Mouse (Mus musculus): ENCODE data around the gene Gtsf1. TPM values are rescaled to one million over a fixed set of nuclear protein-coding genes. Genes with fewer than 3 reads are reported as not detected.

Gene Gtsf1
- polyA plus RNA-seq, 1 experiment from 2014 or later, result not detected

DNA sequence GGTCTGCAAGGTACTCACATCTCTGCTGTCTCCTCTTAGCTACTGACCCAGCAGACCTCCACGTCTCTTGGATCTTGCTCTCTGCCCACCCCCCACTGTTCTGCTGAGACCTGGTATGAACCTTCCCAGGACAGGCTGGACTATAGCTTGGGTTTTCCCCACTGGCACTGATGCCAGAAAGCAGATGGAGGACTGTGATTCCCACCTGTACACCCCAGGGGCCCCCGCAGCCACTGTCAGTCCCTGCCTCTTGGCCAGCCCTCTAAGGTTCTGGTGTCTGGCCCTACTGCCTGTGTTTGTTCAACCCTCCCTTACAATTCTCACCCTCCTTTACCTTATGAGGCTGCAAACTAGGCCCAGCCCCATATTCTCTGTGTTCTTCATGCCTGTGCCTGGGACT lies 75.6 kb downstream of the Gtsf1 start:
- Histone ChIP-seq H3K4me2 (no peak overlapping the region), H3K9ac (no peak overlapping the region), H3K27me3 (no peaks in the 10 kb centered on the region), H3K36me3 (peaks cover 82% of the 10 kb centered on the region), H3K27ac (no peak overlapping the region), H3K4me3 (replicated peaks) (no peak overlapping the region), H3K4me1 (replicated peaks) (peaks cover 24% of the 10 kb centered on the region), H3K9me3 (replicated peaks) (no peaks in the 10 kb centered on the region)
- WGBS (ENCODE audit: insufficient replicate concordance), result 75% methylated on average over 2 of the region's 2 CpGs
- no peak for DNase-seq
- no peak for ATAC-seq (ENCODE audit: low read depth)

DNA sequence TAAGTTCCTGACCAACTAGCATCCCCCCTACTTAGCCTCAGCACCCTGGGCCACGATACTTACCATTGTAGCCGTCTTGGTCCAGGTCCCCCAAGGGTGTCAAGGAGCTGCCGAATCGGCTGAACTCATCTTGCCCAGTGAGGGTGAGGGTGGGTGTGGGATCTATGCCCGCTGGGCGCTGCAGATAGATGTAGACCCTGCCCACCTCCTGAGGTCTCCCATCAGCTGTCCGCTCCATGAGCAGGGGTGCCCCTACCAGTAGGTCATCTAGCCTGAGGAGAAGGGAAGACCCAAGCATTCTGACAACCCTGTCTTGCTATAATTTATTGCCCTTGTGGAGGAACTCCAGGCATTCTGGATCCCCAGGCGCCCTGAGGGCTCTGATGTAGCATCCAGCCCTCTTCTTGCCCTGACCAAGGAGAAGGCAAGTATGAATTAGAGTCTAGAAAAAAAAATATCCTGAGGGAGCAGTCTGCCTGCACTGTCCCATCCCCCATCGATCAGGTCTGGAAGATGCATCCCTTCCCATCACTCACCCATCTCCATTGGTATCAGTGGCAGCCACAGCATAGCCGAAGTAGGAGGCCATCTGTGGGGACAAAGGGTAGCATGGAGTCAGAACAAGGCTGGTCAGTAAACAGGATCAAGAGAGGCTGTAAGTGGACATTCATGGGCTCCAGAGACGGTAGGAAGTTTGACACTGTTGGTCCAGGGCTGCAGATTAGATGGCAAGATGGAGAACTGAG lies 76.6 kb downstream of the Gtsf1 start:
- peaks cover 93% of the 10 kb centered on the region for H3K36me3 ChIP-seq
- H3K4me2 ChIP-seq, result no peak overlapping the region
- H3K9ac ChIP-seq, result no peak overlapping the region
- no peak overlapping the region for H3K27ac ChIP-seq
- no peak overlapping the region for H3K4me3 ChIP-seq (replicated peaks)
- peaks cover 14% of the 10 kb centered on the region for H3K4me1 ChIP-seq (replicated peaks)
- WGBS (ENCODE audit: insufficient replicate concordance), result 78% methylated on average over 11 of the region's 11 CpGs
- ATAC-seq (ENCODE audit: low read depth) (no peak), DNase-seq (no peak)
- no peaks in the 10 kb centered on the region for H3K27me3 ChIP-seq
- H3K9me3 ChIP-seq (replicated peaks), result no peaks in the 10 kb centered on the region

DNA sequence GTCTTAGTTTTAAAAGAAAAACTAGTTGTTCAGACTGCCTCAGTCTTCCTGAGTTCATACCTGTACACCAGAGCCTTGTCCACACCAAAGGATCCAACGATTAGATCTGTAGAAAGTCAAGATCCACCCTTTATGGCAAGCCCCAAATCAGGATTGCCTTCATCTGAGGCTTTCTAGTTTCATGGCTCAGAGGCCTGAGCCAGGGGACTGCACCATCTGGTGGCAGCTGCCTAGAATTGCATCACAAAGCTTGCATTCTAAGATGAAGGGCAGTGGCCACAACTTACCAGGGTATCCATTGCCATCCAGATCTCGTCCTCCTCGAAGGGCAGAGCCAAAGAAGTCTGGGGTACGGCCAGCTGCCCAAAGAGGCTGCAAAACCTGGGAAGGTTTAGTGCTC lies 77.4 kb downstream of the Gtsf1 start:
- no peaks in the 10 kb centered on the region for H3K9me3 ChIP-seq (replicated peaks)
- H3K27me3 ChIP-seq, result no peaks in the 10 kb centered on the region
- no peak overlapping the region for H3K27ac ChIP-seq
- no peak overlapping the region for H3K4me3 ChIP-seq (replicated peaks)
- H3K9ac ChIP-seq, result no peak overlapping the region
- ATAC-seq (ENCODE audit: low read depth) (no peak), DNase-seq (no peak)
- peaks cover 92% of the 10 kb centered on the region for H3K36me3 ChIP-seq
- 33% methylated on average over 4 of the region's 4 CpGs for WGBS (ENCODE audit: insufficient replicate concordance)
- H3K4me2 ChIP-seq, result no peak overlapping the region
- peaks cover 5% of the 10 kb centered on the region for H3K4me1 ChIP-seq (replicated peaks)

Other genes starting within 250 kb of the Gtsf1 start
- 61.1 and 76.6 TPM in 2 replicates for gene Cbx5, start 190.7 kb downstream of the Gtsf1 start, polyA plus RNA-seq (2015; fragmentation: Nextera tagmentation; extraction: Ambion mirVana)
- 436 and 495 TPM in 2 replicates for gene Hnrnpa1, start 190.0 kb downstream of the Gtsf1 start, polyA plus RNA-seq (2015; fragmentation: Nextera tagmentation; extraction: Ambion mirVana)
- 171 and 185 TPM in 2 replicates for gene Nfe2, start 172.1 kb downstream of the Gtsf1 start, polyA plus RNA-seq (2015; fragmentation: Nextera tagmentation; extraction: Ambion mirVana)
- gene Copz1, start 157.8 kb downstream of the Gtsf1 start, polyA plus RNA-seq (2015; fragmentation: Nextera tagmentation; extraction: Ambion mirVana), result 213 and 240 TPM in 2 replicates
- 0.28 and 0.29 TPM in 2 replicates for gene Gpr84, start 119.9 kb downstream of the Gtsf1 start, polyA plus RNA-seq (2015; fragmentation: Nextera tagmentation; extraction: Ambion mirVana)
- 4.6 and 5.9 TPM in 2 replicates for gene Zfp385a, start 90.4 kb downstream of the Gtsf1 start, polyA plus RNA-seq (2015; fragmentation: Nextera tagmentation; extraction: Ambion mirVana)
- gene Itga5, start 63.7 kb downstream of the Gtsf1 start, polyA plus RNA-seq (2015; fragmentation: Nextera tagmentation; extraction: Ambion mirVana), result 12.9 and 15.8 TPM in 2 replicates
- not detected in 2 replicates for gene Gtsf2, start 18.0 kb upstream of the Gtsf1 start, polyA plus RNA-seq (2015; fragmentation: Nextera tagmentation; extraction: Ambion mirVana)
- gene Nckap1l, start 23.3 kb upstream of the Gtsf1 start, polyA plus RNA-seq (2015; fragmentation: Nextera tagmentation; extraction: Ambion mirVana), result 5.9 and 7.0 TPM in 2 replicates
- gene Pde1b, start 72.6 kb upstream of the Gtsf1 start, polyA plus RNA-seq (2015; fragmentation: Nextera tagmentation; extraction: Ambion mirVana), result 0.16 and 0.41 TPM in 2 replicates
- gene Ppp1r1a, start 107.5 kb upstream of the Gtsf1 start, polyA plus RNA-seq (2015; fragmentation: Nextera tagmentation; extraction: Ambion mirVana), result 0.31 and 0.36 TPM in 2 replicates
- gene Glycam1, start 134.6 kb upstream of the Gtsf1 start, polyA plus RNA-seq (2015; fragmentation: Nextera tagmentation; extraction: Ambion mirVana), result not detected in 2 replicates

All from liver, embryonic 13.5 days (tissue).